In the genomic region with DNA sequence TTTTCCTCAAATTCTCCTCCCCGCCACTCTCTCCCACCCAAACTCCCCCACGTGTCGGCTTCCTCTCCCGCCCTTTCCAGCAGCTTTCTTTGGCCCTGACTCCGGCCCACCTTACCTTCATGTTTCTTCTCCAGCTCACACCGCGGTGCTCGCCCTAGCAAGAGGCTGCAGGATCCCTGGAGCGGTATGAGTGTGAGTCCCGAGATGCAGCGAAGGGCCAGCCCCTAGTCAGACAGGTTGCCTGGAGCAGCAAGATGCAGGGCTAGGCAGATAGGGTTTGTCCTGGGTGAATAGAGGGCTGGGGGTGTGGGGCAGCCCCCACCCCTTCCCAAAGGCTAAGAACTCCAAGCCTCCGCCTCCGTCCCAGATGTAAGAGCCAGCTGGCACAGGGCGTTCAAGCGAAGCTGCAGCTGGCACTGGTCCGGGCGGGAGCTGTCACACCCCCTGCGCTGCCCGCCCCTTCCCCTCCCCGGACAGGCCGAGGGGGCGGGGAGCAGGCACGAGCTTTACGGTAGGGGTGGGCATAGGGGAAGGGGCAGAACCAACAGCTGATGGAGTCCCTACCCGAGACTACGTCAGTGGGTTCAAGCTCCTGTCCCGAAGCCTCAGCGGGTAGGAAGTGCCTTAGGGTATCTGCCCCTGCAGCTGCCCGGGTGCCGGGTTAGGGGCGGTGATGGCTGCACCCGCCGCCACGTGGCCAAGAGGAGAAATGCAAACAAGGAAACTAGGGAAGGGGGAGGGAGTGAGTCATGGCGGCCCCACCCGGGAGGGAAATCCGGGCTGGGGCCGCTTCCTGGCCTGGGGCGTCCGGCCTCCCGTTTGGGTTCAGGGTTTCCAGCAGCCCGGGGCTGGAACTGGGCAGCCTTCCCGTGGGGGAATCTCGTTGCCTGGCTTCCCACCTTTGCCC, we compare ENCODE assay signal across 8 mouse cellular contexts. TPM values are rescaled to one million over a fixed set of nuclear protein-coding genes. Genes with fewer than 3 reads are reported as not detected.
A peak's percentile ranks its signal among the peaks of the same experiment; 100 is the strongest.
DNase-seq lines count a peak whose midpoint lies in the region; ATAC-seq and TF ChIP-seq lines count a peak whose summit lies in the region.

Rapgef3 (minus strand) TSS at position 693 of the 907 bp plus-strand sequence.

- peak within 1 kb of the TSS; percentile 65 for H3K27ac ChIP-seq in hindbrain, embryonic 14.5 days
- peak within 1 kb of the TSS; percentile 95 for H3K27ac ChIP-seq in left cerebral cortex, adult 2 months
- H3K27ac ChIP-seq in macrophage: 0 out of 2 replicates have a peak within 1 kb of the TSS, but pooled peaks have one; percentile 24

- ATAC-seq in hindbrain, embryonic 14.5 days (ENCODE audit: low FRiP score): peak; percentile 76

- peak; percentile 90 for DNase-seq in Muller cell, postnatal 12 days (ENCODE audit: inconsistent ontology term)
- peak; percentile 39 for DNase-seq in cerebellum, adult 9-10 months
- DNase-seq in gastrocnemius, adult 18-20 months (ENCODE audit: low spot score): peak; percentile 81
- peak; percentile 58 for DNase-seq in hindbrain, embryonic 14.5 days (ENCODE audit: low spot score)
- peak; percentile 74 to 82 for DNase-seq in left cerebral cortex, adult 2 months (ENCODE audit: extremely low spot score in 1 of 2, low spot score in 2 of 2)
- peak; percentile 61 to 77 for DNase-seq in right cerebral cortex, adult 2 months (ENCODE audit: low spot score in 2 of 2)
- peak; percentile 86 for DNase-seq in urinary bladder, postnatal 14 days (ENCODE audit: low spot score)

- peak within 1 kb of the TSS; percentile 35 for H3K4me3 ChIP-seq in hindbrain, embryonic 14.5 days (replicated peaks; ENCODE audit: low read length)
- H3K4me3 ChIP-seq in left cerebral cortex, adult 2 months: peak within 1 kb of the TSS; percentile 60
- H3K4me3 ChIP-seq in macrophage (ENCODE audit: inconsistent target): peak within 1 kb of the TSS; percentile 25

- H3K79me2 ChIP-seq in macrophage (ENCODE audit: inconsistent target): no peaks in the 10 kb centered on the region

- H3K36me3 ChIP-seq in hindbrain, embryonic 14.5 days (replicated peaks; ENCODE audit: control insufficient read depth, insufficient read depth): no peaks in the 10 kb centered on the region
- no peaks in the 10 kb centered on the region for H3K36me3 ChIP-seq in macrophage (ENCODE audit: inconsistent target)

- under 1% methylated on average over 43 of the region's 44 CpGs for WGBS in hindbrain, embryonic 14.5 days
- WGBS in macrophage (ENCODE audit: missing documents): 2% methylated on average over 44 of the region's 44 CpGs

- peaks cover 22% of the 10 kb centered on the region for H3K4me1 ChIP-seq in hindbrain, embryonic 14.5 days (replicated peaks; ENCODE audit: control insufficient read depth, insufficient read depth, low read length)

- H3K9me3 ChIP-seq in hindbrain, embryonic 14.5 days (ENCODE audit: control insufficient read depth, low read length): no peaks in the 10 kb centered on the region

- peak; percentile 68 for TF ChIP-seq CTCF in left cerebral cortex, adult 2 months (IDR thresholded peaks at IDR 0.05)

- H3K27me3 ChIP-seq in hindbrain, embryonic 14.5 days (ENCODE audit: control insufficient read depth, insufficient read depth, low read length): peaks cover 24% of the 10 kb centered on the region

- peak within 1 kb of the TSS; percentile 52 for H3K9ac ChIP-seq in hindbrain, embryonic 14.5 days

- intact Hi-C loops in left cerebral cortex, adult 2 months (cut with DNase I): no loop called here

- peak within 1 kb of the TSS; percentile 83 for H3K4me2 ChIP-seq in hindbrain, embryonic 14.5 days (replicated peaks)

RNA-seq across cellular contexts. Expression of gene Rapgef3, which starts in this region (rescaled TPM):
- 1 to 10 TPM; 6.6 to 9.0 TPM for total RNA-seq in gastrocnemius, adult 18-20 months (2021)
- polyA plus RNA-seq in hindbrain, embryonic 14.5 days (2014; fragmentation: Nextera tagmentation; extraction: Ambion mirVana): 7.3 and 9.6 TPM in 2 replicates
- 10 to 100 TPM; 46.5 to 50.4 TPM for total RNA-seq in left cerebral cortex, adult 2 months (2021)
- total RNA-seq in macrophage (2018; cell fraction: chromatin; rRNA removed): 100 to 1,000 TPM in 3 of 26 experiments, 10 to 100 TPM in 19, 1 to 10 TPM in 4; 5.4 to 141 (median 37.1) TPM
- 10 to 100 TPM in 4 of 26 experiments, 1 to 10 TPM in 22; 1.9 to 13.5 (median 6.4) TPM for total RNA-seq in macrophage (2018; cell fraction: cytosol; rRNA removed)
- total RNA-seq in macrophage (2018; cell fraction: nucleus; rRNA removed): 10 to 100 TPM in 15 of 26 experiments, 1 to 10 TPM in 11; 2.9 to 49.9 (median 14.1) TPM
- 5.0 to 10.9 TPM (median 10.2 TPM) in 3 replicates for polyA plus RNA-seq in macrophage (2018)

Comparison
In these comparisons a context has a peak if more than half of its experiments do, and no peak if none do; other contexts are left out.
1. Peak in every context shown above with its lines: DNase-seq, ATAC-seq, H3K4me3 ChIP-seq and H3K27ac ChIP-seq.
2. RNA of gene Rapgef3 (total RNA-seq): 46.5 to 50.4 TPM in left cerebral cortex, adult 2 months; 6.6 to 9.0 TPM in gastrocnemius, adult 18-20 months; every median in the first group is over 4 times any median in the second.
3. DNase-seq: peak in every context shown above with its lines; median percentile 90 in Muller cell, postnatal 12 days; 86 in urinary bladder, postnatal 14 days; 81 in gastrocnemius, adult 18-20 months; 78 in left cerebral cortex, adult 2 months; 69 in right cerebral cortex, adult 2 months; 58 in hindbrain, embryonic 14.5 days; 39 in cerebellum, adult 9-10 months.
4. H3K27ac ChIP-seq: peak in every context shown above with its lines; median percentile 95 in left cerebral cortex, adult 2 months; 65 in hindbrain, embryonic 14.5 days; 24 in macrophage.